In genomic region chr16:3842989-3843388, GRCm38 (mm10) we compare ENCODE assay signal across 20 mouse cellular contexts. TPM values are rescaled to one million over a fixed set of nuclear protein-coding genes. Genes with fewer than 3 reads are reported as not detected.
DNase-seq lines count a peak whose midpoint lies in the region; ATAC-seq and TF ChIP-seq lines count a peak whose summit lies in the region.
"Had no signal": no experiment of that assay in that cellular context is flagged by ENCODE, and none has a peak within 500 bp of the region (broad histone marks: within the 10 kb centered on the region; RNA-seq: fewer than 3 reads in every experiment).

No protein-coding gene starts in this region.

- WGBS in forebrain, embryonic 14.5 days, result 44% methylated on average over 4 of the region's 4 CpGs
- 31% methylated on average over 4 of the region's 4 CpGs for WGBS in forebrain, embryonic 15.5 days
- WGBS in midbrain, postnatal 0 days, result 29% methylated on average over 4 of the region's 4 CpGs
- WGBS in midbrain, embryonic 10.5 days, result 42% methylated on average over 4 of the region's 4 CpGs
- WGBS in liver, embryonic 15.5 days (ENCODE audit: insufficient replicate concordance), result 21% methylated on average over 4 of the region's 4 CpGs
- WGBS in lung, postnatal 0 days, result 22% methylated on average over 4 of the region's 4 CpGs

- no peak for ATAC-seq in forebrain, embryonic 14.5 days
- no peak for ATAC-seq in forebrain, embryonic 15.5 days (replicated peaks)
- no peak for ATAC-seq in midbrain, postnatal 0 days (ENCODE audit: low FRiP score)
- no peak for ATAC-seq in liver, embryonic 15.5 days (ENCODE audit: insufficient read depth)
- no peak for ATAC-seq in lung, postnatal 0 days
- ATAC-seq: activated CD4-positive, CD25-positive, alpha-beta regulatory T cell, adult 4 months had no signal

- no peak overlapping the region for H3K4me3 ChIP-seq in forebrain, embryonic 14.5 days (ENCODE audit: low read depth, low read length)
- no peak overlapping the region for H3K4me3 ChIP-seq in forebrain, embryonic 15.5 days
- no peak overlapping the region for H3K4me3 ChIP-seq in midbrain, postnatal 0 days (ENCODE audit: low read depth, low read length)
- no peak overlapping the region for H3K4me3 ChIP-seq in midbrain, embryonic 10.5 days
- no peak overlapping the region for H3K4me3 ChIP-seq in liver, embryonic 15.5 days (replicated peaks)
- no peak overlapping the region for H3K4me3 ChIP-seq in lung, postnatal 0 days (ENCODE audit: low read depth, low read length)
- no peak overlapping the region for H3K4me3 ChIP-seq in layer of hippocampus, adult 2 months
- H3K4me3 ChIP-seq: heart, adult 2 months; left cerebral cortex, adult 2 months; liver, embryonic 13.5 days had no signal

- no peak overlapping the region for H3K9ac ChIP-seq in forebrain, embryonic 14.5 days (ENCODE audit: low read length)
- no peak overlapping the region for H3K9ac ChIP-seq in forebrain, embryonic 15.5 days (replicated peaks)
- H3K9ac ChIP-seq in midbrain, postnatal 0 days (replicated peaks; ENCODE audit: low read length, poor library complexity, severe bottlenecking), result no peak overlapping the region
- H3K9ac ChIP-seq in liver, embryonic 15.5 days, result no peak overlapping the region
- H3K9ac ChIP-seq in lung, postnatal 0 days (replicated peaks; ENCODE audit: low read depth), result no peak overlapping the region
- H3K9ac ChIP-seq: liver, embryonic 13.5 days had no signal

- no peak for TF ChIP-seq EP300 in lung, postnatal 0 days (IDR thresholded peaks at IDR 0.05)

- H3K4me1 ChIP-seq in forebrain, embryonic 14.5 days (ENCODE audit: control insufficient read depth, insufficient read depth, low read length), result peaks cover 3% of the 10 kb centered on the region
- H3K4me1 ChIP-seq in forebrain, embryonic 15.5 days, result peaks cover 9% of the 10 kb centered on the region; the same call in 1 of the 2 replicates
- peaks cover 5% of the 10 kb centered on the region; the same call in 1 of the 2 replicates for H3K4me1 ChIP-seq in midbrain, postnatal 0 days (ENCODE audit: insufficient read depth, low read length)
- peaks cover 11% of the 10 kb centered on the region for H3K4me1 ChIP-seq in midbrain, embryonic 10.5 days
- peaks cover 19% of the 10 kb centered on the region for H3K4me1 ChIP-seq in liver, embryonic 15.5 days (replicated peaks)
- H3K4me1 ChIP-seq in lung, postnatal 0 days (ENCODE audit: insufficient read depth, low read depth, low read length), result peaks cover 6% of the 10 kb centered on the region; the same call in 1 of the 2 replicates

- no peaks in the 10 kb centered on the region for H3K9me3 ChIP-seq in forebrain, embryonic 14.5 days (replicated peaks; ENCODE audit: control insufficient read depth, low read length)
- H3K9me3 ChIP-seq in forebrain, embryonic 15.5 days, result no peaks in the 10 kb centered on the region
- H3K9me3 ChIP-seq in midbrain, postnatal 0 days (ENCODE audit: low read length), result no peaks in the 10 kb centered on the region
- H3K9me3 ChIP-seq in midbrain, embryonic 10.5 days (replicated peaks), result no peaks in the 10 kb centered on the region
- H3K9me3 ChIP-seq in liver, embryonic 15.5 days (replicated peaks), result no peaks in the 10 kb centered on the region
- H3K9me3 ChIP-seq in lung, postnatal 0 days (ENCODE audit: low read length), result no peaks in the 10 kb centered on the region
- H3K9me3 ChIP-seq: liver, embryonic 13.5 days had no signal

- TF ChIP-seq CTCF in midbrain, postnatal 0 days (IDR thresholded peaks at IDR 0.05), result no peak
- no peak for TF ChIP-seq CTCF in lung, postnatal 0 days (IDR thresholded peaks at IDR 0.05)
- TF ChIP-seq CTCF in layer of hippocampus, adult 2 months (conservative IDR thresholded peaks at IDR 0.05), result no peak

- no peaks in the 10 kb centered on the region for H3K36me3 ChIP-seq in forebrain, embryonic 14.5 days (ENCODE audit: control insufficient read depth, insufficient read depth, low read length)
- no peaks in the 10 kb centered on the region for H3K36me3 ChIP-seq in forebrain, embryonic 15.5 days
- no peaks in the 10 kb centered on the region for H3K36me3 ChIP-seq in midbrain, postnatal 0 days (ENCODE audit: insufficient read depth, low read length)
- no peaks in the 10 kb centered on the region for H3K36me3 ChIP-seq in midbrain, embryonic 10.5 days
- no peaks in the 10 kb centered on the region for H3K36me3 ChIP-seq in liver, embryonic 15.5 days (replicated peaks)
- H3K36me3 ChIP-seq in lung, postnatal 0 days (ENCODE audit: insufficient read depth, low read length), result no peaks in the 10 kb centered on the region
- H3K36me3 ChIP-seq: liver, embryonic 13.5 days had no signal

- no peak overlapping the region for H3K4me2 ChIP-seq in forebrain, embryonic 14.5 days (ENCODE audit: low read length)
- H3K4me2 ChIP-seq in forebrain, embryonic 15.5 days (replicated peaks), result no peak overlapping the region
- no peak overlapping the region for H3K4me2 ChIP-seq in midbrain, postnatal 0 days (ENCODE audit: low read depth, low read length, poor library complexity, severe bottlenecking)
- peak overlapping the region; percentile 13; the same call in 1 of the 2 replicates for H3K4me2 ChIP-seq in liver, embryonic 15.5 days
- H3K4me2 ChIP-seq in lung, postnatal 0 days (replicated peaks; ENCODE audit: low read depth, low read length), result no peak overlapping the region
- H3K4me2 ChIP-seq: liver, embryonic 13.5 days had no signal

- no peak overlapping the region for H3K27ac ChIP-seq in forebrain, embryonic 14.5 days (ENCODE audit: low read depth, low read length)
- no peak overlapping the region for H3K27ac ChIP-seq in forebrain, embryonic 15.5 days (replicated peaks)
- H3K27ac ChIP-seq in midbrain, postnatal 0 days (ENCODE audit: low read depth, low read length), result no peak overlapping the region
- no peak overlapping the region for H3K27ac ChIP-seq in midbrain, embryonic 10.5 days (replicated peaks)
- peak overlapping the region; percentile 1; the same call in 1 of the 2 replicates for H3K27ac ChIP-seq in liver, embryonic 15.5 days (replicated peaks)
- H3K27ac ChIP-seq in lung, postnatal 0 days (ENCODE audit: low read length), result no peak overlapping the region
- no peak overlapping the region for H3K27ac ChIP-seq in layer of hippocampus, adult 2 months
- H3K27ac ChIP-seq: heart, adult 2 months; left cerebral cortex, adult 2 months; liver, embryonic 13.5 days had no signal

- peak; percentile 5 for DNase-seq in forebrain, embryonic 14.5 days (ENCODE audit: low spot score)
- DNase-seq in midbrain, postnatal 0 days (ENCODE audit: low spot score), result peak; percentile 61
- DNase-seq in midbrain, embryonic 10.5 days (ENCODE audit: low spot score), result no peak
- no peak for DNase-seq in lung, postnatal 0 days (ENCODE audit: low spot score)
- DNase-seq in layer of hippocampus, adult 2 months (ENCODE audit: low spot score in 2 of 2), result no peak
- DNase-seq: B cell, adult 2 months; cerebellum, adult 18-20 months; heart, adult 2 months; liver, embryonic 13.5 days; lung, postnatal 4 days; thymus, postnatal 14 days had no signal

- no peaks in the 10 kb centered on the region for H3K27me3 ChIP-seq in forebrain, embryonic 14.5 days (replicated peaks; ENCODE audit: control insufficient read depth, insufficient read depth, low read length)
- H3K27me3 ChIP-seq in forebrain, embryonic 15.5 days, result no peaks in the 10 kb centered on the region
- H3K27me3 ChIP-seq in midbrain, postnatal 0 days (ENCODE audit: insufficient read depth, low read length), result no peaks in the 10 kb centered on the region
- no peaks in the 10 kb centered on the region for H3K27me3 ChIP-seq in midbrain, embryonic 10.5 days (ENCODE audit: low read depth, poor library complexity, severe bottlenecking)
- no peaks in the 10 kb centered on the region; the same call in 1 of the 2 replicates for H3K27me3 ChIP-seq in liver, embryonic 15.5 days
- H3K27me3 ChIP-seq in lung, postnatal 0 days (replicated peaks; ENCODE audit: insufficient read depth, low read length), result no peaks in the 10 kb centered on the region
- H3K27me3 ChIP-seq: liver, embryonic 13.5 days had no signal

RNA-seq across cellular contexts. Expression of gene Zfp174, which starts 4.1 kb away (rescaled TPM):
- polyA plus RNA-seq in forebrain, embryonic 14.5 days (2014; fragmentation: Nextera tagmentation; extraction: Ambion mirVana), result 1.7 TPM in 2 replicates
- polyA plus RNA-seq in forebrain, embryonic 15.5 days (2015; fragmentation: Nextera tagmentation; extraction: Ambion mirVana), result 2.6 TPM in 2 replicates
- 3.8 and 4.0 TPM in 2 replicates for total RNA-seq in midbrain, postnatal 0 days (2014; rRNA removed)
- polyA plus RNA-seq in midbrain, postnatal 0 days (2015; fragmentation: Nextera tagmentation; extraction: Ambion mirVana), result 1.9 and 2.0 TPM in 2 replicates
- 1.00 and 1.3 TPM in 2 replicates for polyA plus RNA-seq in midbrain, embryonic 10.5 days (2016; fragmentation: Nextera tagmentation; extraction: Ambion mirVana)
- polyA plus RNA-seq in liver, embryonic 15.5 days (2015; fragmentation: Nextera tagmentation; extraction: Ambion mirVana), result 0.24 and 0.48 TPM in 2 replicates
- 0.69 and 0.72 TPM in 2 replicates for polyA plus RNA-seq in lung, postnatal 0 days (2015; fragmentation: Nextera tagmentation; extraction: Ambion mirVana)
- 1 to 10 TPM; 4.8 to 5.3 TPM for total RNA-seq in layer of hippocampus, adult 2 months (2021)

RNA-seq across cellular contexts. Expression of gene Olfr15, which starts 12.3 kb away (rescaled TPM):
- not detected in 2 replicates for polyA plus RNA-seq in forebrain, embryonic 14.5 days (2014; fragmentation: Nextera tagmentation; extraction: Ambion mirVana)
- polyA plus RNA-seq in forebrain, embryonic 15.5 days (2015; fragmentation: Nextera tagmentation; extraction: Ambion mirVana), result not detected in 2 replicates
- not detected in 2 replicates for total RNA-seq in midbrain, postnatal 0 days (2014; rRNA removed)
- polyA plus RNA-seq in midbrain, postnatal 0 days (2015; fragmentation: Nextera tagmentation; extraction: Ambion mirVana), result not detected in 2 replicates
- polyA plus RNA-seq in midbrain, embryonic 10.5 days (2016; fragmentation: Nextera tagmentation; extraction: Ambion mirVana), result not detected in 2 replicates
- not detected in 2 replicates for polyA plus RNA-seq in liver, embryonic 15.5 days (2015; fragmentation: Nextera tagmentation; extraction: Ambion mirVana)
- not detected in 2 replicates for polyA plus RNA-seq in lung, postnatal 0 days (2015; fragmentation: Nextera tagmentation; extraction: Ambion mirVana)
- not detected for total RNA-seq in layer of hippocampus, adult 2 months (2021)
- total RNA-seq: heart, adult 2 months; layer of hippocampus, adult 18-20 months; left cerebral cortex, adult 2 months; MEL had no signal
- polyA plus RNA-seq: activated CD4-positive, CD25-positive, alpha-beta regulatory T cell, adult 4 months; frontal cortex, adult 2 months; heart, adult 2 months; heart, postnatal 0 days; kidney, embryonic 14.5 days; liver, embryonic 13.5 days had no signal

RNA-seq across cellular contexts. Expression of gene Naa60, which starts 29.2 kb away (rescaled TPM):
- polyA plus RNA-seq in forebrain, embryonic 14.5 days (2014; fragmentation: Nextera tagmentation; extraction: Ambion mirVana), result 68.4 and 83.3 TPM in 2 replicates
- polyA plus RNA-seq in forebrain, embryonic 15.5 days (2015; fragmentation: Nextera tagmentation; extraction: Ambion mirVana), result 81.2 and 82.1 TPM in 2 replicates
- 87.9 and 95.8 TPM in 2 replicates for total RNA-seq in midbrain, postnatal 0 days (2014; rRNA removed)
- polyA plus RNA-seq in midbrain, postnatal 0 days (2015; fragmentation: Nextera tagmentation; extraction: Ambion mirVana), result 102 and 106 TPM in 2 replicates
- 60.7 and 68.7 TPM in 2 replicates for polyA plus RNA-seq in midbrain, embryonic 10.5 days (2016; fragmentation: Nextera tagmentation; extraction: Ambion mirVana)
- polyA plus RNA-seq in liver, embryonic 15.5 days (2015; fragmentation: Nextera tagmentation; extraction: Ambion mirVana), result 21.9 and 24.3 TPM in 2 replicates
- 42.2 and 42.6 TPM in 2 replicates for polyA plus RNA-seq in lung, postnatal 0 days (2015; fragmentation: Nextera tagmentation; extraction: Ambion mirVana)
- 10 to 100 TPM; 89.3 to 95.2 TPM for total RNA-seq in layer of hippocampus, adult 2 months (2021)

RNA-seq across cellular contexts. Expression of gene Zfp597, which starts 41.4 kb away (rescaled TPM):
- polyA plus RNA-seq in forebrain, embryonic 14.5 days (2014; fragmentation: Nextera tagmentation; extraction: Ambion mirVana), result 12.6 and 14.3 TPM in 2 replicates
- 11.7 and 12.8 TPM in 2 replicates for polyA plus RNA-seq in forebrain, embryonic 15.5 days (2015; fragmentation: Nextera tagmentation; extraction: Ambion mirVana)
- 43.4 and 53.9 TPM in 2 replicates for total RNA-seq in midbrain, postnatal 0 days (2014; rRNA removed)
- 12.6 and 14.9 TPM in 2 replicates for polyA plus RNA-seq in midbrain, postnatal 0 days (2015; fragmentation: Nextera tagmentation; extraction: Ambion mirVana)
- polyA plus RNA-seq in midbrain, embryonic 10.5 days (2016; fragmentation: Nextera tagmentation; extraction: Ambion mirVana), result 7.0 and 10.8 TPM in 2 replicates
- polyA plus RNA-seq in liver, embryonic 15.5 days (2015; fragmentation: Nextera tagmentation; extraction: Ambion mirVana), result 2.1 and 2.2 TPM in 2 replicates
- 4.6 and 5.0 TPM in 2 replicates for polyA plus RNA-seq in lung, postnatal 0 days (2015; fragmentation: Nextera tagmentation; extraction: Ambion mirVana)
- 10 to 100 TPM; 21.3 to 23.0 TPM for total RNA-seq in layer of hippocampus, adult 2 months (2021)

RNA-seq across cellular contexts. Expression of gene Gm20695, which starts 41.5 kb away (rescaled TPM):
- polyA plus RNA-seq in forebrain, embryonic 14.5 days (2014; fragmentation: Nextera tagmentation; extraction: Ambion mirVana), result 2.6 and 4.1 TPM in 2 replicates
- polyA plus RNA-seq in forebrain, embryonic 15.5 days (2015; fragmentation: Nextera tagmentation; extraction: Ambion mirVana), result 1.6 and 4.7 TPM in 2 replicates
- 0.93 TPM in 1 of 2 replicates, not detected in the other for total RNA-seq in midbrain, postnatal 0 days (2014; rRNA removed)
- polyA plus RNA-seq in midbrain, postnatal 0 days (2015; fragmentation: Nextera tagmentation; extraction: Ambion mirVana), result 1.6 and 2.8 TPM in 2 replicates
- polyA plus RNA-seq in midbrain, embryonic 10.5 days (2016; fragmentation: Nextera tagmentation; extraction: Ambion mirVana), result 4.1 and 5.1 TPM in 2 replicates
- polyA plus RNA-seq in liver, embryonic 15.5 days (2015; fragmentation: Nextera tagmentation; extraction: Ambion mirVana), result 0.43 and 0.46 TPM in 2 replicates
- 3.7 and 5.2 TPM in 2 replicates for polyA plus RNA-seq in lung, postnatal 0 days (2015; fragmentation: Nextera tagmentation; extraction: Ambion mirVana)
- total RNA-seq in layer of hippocampus, adult 2 months (2021), result under 1 TPM in 1 of 2 experiments, not detected in 1; 0.91 TPM
- total RNA-seq: layer of hippocampus, adult 18-20 months had no signal
- polyA plus RNA-seq: heart, adult 2 months had no signal

Comparison
In these comparisons a context has a peak if more than half of its experiments do, and no peak if none do; other contexts are left out.
1. DNase-seq: peak in forebrain, embryonic 14.5 days (single experiment) and midbrain, postnatal 0 days (single experiment); none in midbrain, embryonic 10.5 days (single experiment), lung, postnatal 0 days (single experiment) and layer of hippocampus, adult 2 months (0 of 2).